Comparison of ENCODE assay signal across 29 mouse cellular contexts in genomic region chr9:85466671-85467070, GRCm38 (mm10).
"Had no signal": no experiment of that assay in that cellular context is flagged by ENCODE, and none has a peak within 500 bp of the region (broad histone marks: within the 10 kb centered on the region; RNA-seq: fewer than 3 reads in every experiment).

No protein-coding gene starts in this region.

- H3K4me3 ChIP-seq: heart, embryonic 10.5 days; heart, embryonic 12.5 days; heart, embryonic 13.5 days; heart, embryonic 15.5 days; hindbrain, embryonic 10.5 days; hindbrain, embryonic 12.5 days; hindbrain, embryonic 13.5 days; hindbrain, embryonic 15.5 days; intestine, embryonic 15.5 days; kidney, embryonic 15.5 days; layer of hippocampus, adult 2 months had no signal

- H3K27me3 ChIP-seq: heart, embryonic 12.5 days; heart, embryonic 13.5 days; heart, embryonic 15.5 days; hindbrain, embryonic 12.5 days; hindbrain, embryonic 13.5 days; hindbrain, embryonic 15.5 days; intestine, embryonic 15.5 days; kidney, embryonic 15.5 days had no signal

- H3K4me2 ChIP-seq: heart, embryonic 11.5 days; heart, embryonic 12.5 days; heart, embryonic 13.5 days; heart, embryonic 15.5 days; hindbrain, embryonic 12.5 days; hindbrain, embryonic 13.5 days; hindbrain, embryonic 14.5 days; hindbrain, embryonic 15.5 days; intestine, embryonic 15.5 days; kidney, embryonic 15.5 days had no signal

- H3K36me3 ChIP-seq: heart, embryonic 10.5 days; heart, embryonic 12.5 days; heart, embryonic 13.5 days; heart, embryonic 15.5 days; hindbrain, embryonic 10.5 days; hindbrain, embryonic 12.5 days; hindbrain, embryonic 13.5 days; hindbrain, embryonic 15.5 days; intestine, embryonic 15.5 days; kidney, embryonic 15.5 days had no signal

- DNase-seq: heart, postnatal 10 days; heart, postnatal 14 days; heart, postnatal 36 days; heart, postnatal 4 days; kidney, adult 11 months; kidney, adult 18-20 months; kidney, adult 2 months; kidney, adult 8-10 months; kidney, adult 9 months; kidney, postnatal 10 days; kidney, postnatal 14 days; kidney, postnatal 25 days; kidney, postnatal 36 days; kidney, postnatal 4 days; layer of hippocampus, adult 9-11 months; layer of hippocampus, postnatal 36 days had no signal
